Mouse (Mus musculus) c-Kit-negative CD71-positive TER-119-positive erythroid progenitor cells, embryonic 14.5 days (primary cell): ENCODE measurements at regions not wholly inside any gene's neighbourhood (a gene's known extent, or its start where the extent isn't known, plus 50 kb on each side); places are given as distances from the start of the nearest gene placed in this dataset.

Experiments
- DNase-seq: peaks from one replicate; pipeline ENCODE4 v3.0.0-alpha.2; 2013; ENCODE audit warnings: low read depth, low spot score

DNA sequence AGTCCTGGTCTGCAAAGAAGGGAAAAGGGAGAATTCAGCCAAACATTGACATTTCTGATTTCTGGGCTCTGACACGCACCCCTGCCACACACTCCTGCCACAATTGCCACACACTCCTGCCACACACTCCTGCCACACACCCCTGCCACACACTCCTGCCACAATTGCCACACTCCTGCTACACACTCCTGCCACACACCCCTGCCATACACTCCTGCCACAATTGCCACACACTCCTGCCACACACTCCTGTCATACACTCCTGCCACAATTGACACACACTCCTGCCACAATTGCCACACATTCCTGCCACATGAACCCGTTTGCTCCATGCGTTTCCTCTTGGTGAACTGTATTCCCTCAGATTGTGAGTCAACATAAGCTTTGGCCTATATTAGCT, 130.0 kb upstream of the Gm9833 start:
- no peak for DNase-seq

DNA sequence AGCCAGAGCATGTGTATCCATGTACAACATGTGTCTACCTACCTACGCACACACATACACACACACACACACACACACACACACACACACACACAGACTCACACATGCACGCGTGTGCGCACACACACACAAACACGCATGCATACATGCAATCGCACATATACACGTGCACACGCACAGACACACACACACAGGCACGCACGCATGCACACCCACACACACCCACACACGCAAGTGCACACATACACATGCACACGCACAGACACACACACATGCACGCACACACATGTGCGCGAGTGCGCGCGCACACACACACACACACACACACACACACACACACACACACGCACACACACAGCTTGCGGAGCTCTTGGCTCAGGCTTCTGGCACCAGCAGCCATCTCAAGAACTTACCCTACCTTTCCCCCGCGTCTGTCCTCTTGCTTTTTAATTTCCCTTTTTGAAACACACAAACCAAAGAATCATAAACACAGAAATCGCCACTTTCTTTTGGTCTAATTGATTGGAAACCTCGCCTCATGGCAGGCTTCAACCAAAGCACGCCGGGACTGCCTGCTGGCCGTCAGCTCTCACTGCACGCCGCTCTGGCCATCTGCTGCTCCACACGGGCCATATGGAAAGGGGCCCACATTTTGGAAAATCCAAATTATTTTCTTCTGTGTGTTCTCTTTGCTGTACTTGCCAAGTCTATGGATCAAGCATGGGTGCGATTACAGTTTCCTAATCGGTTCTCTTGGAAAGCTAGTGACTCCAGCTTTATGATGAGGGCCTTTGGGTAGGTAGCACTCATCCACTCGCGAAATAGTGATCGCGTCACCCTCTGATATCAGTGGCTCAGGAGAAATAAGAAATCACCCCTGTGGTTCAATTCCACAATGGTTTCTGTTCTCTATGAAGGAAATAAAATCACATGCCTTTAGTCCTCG, 127.9 kb upstream of the Gm9833 start:
- no peak for DNase-seq

DNA sequence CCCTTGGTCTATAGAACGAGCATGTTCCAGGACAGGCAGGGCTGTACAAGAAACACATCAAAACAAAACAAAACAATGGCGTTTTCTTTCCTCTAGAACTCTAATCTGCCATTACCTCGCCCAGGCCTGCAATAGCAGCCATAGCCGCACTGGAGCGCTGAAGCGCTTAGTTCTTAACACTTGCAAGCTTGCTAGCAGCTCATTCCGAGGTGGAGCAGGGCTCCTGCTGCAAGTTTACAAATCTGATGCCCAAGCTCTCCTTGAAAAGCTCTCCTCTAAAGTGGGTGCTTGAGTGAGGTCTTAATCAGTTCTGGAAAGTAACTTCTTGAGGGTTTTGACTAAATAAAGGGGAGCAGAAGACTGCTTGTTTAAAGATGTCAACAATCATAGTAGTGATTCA, 127.2 kb upstream of the Gm9833 start:
- DNase-seq, result no peak
